Mouse (Mus musculus) midbrain, embryonic 14.5 days (tissue): Measurements from ENCODE around the gene Tent2. TPM values are rescaled to one million over a fixed set of nuclear protein-coding genes. Genes with fewer than 3 reads are reported as not detected.
"Not testable (repeated sequence)": the region's sequence is repeated elsewhere in the genome, so short reads cannot be mapped to it uniquely, and the experiment has no call there.

Experiments used
- ATAC-seq: fragments of 200-750 bp; cut with Nextera tagmentation; 2 replicates; pipeline ENCODE4 v1.8.0; 2017; ENCODE audit warnings: moderate number of reproducible peaks, moderate library complexity; ENCODE audit not compliant: low FRiP score, low TSS enrichment
- DNase-seq: peaks from one replicate; pipeline ENCODE4 v3.0.0-alpha.2; 2015
- H3K27ac ChIP-seq: fragments of 300-500 bp; sonication (generic); replicated peaks from 2 replicates; pipeline ENCODE4 v1.5.1; 2014; ENCODE audit warnings: mild to moderate bottlenecking, low read depth, low read length, moderate library complexity
- H3K27me3 ChIP-seq: fragments of 300-500 bp; sonication (generic); 2 replicates; pipeline ENCODE4 v1.6.1; 2014; ENCODE audit warnings: low read length, control low read depth, mixed read lengths; ENCODE audit not compliant: control insufficient read depth, insufficient read depth
- H3K36me3 ChIP-seq: fragments of 300-500 bp; sonication (generic); 2 replicates; pipeline ENCODE4 v1.6.1; 2014; ENCODE audit warnings: low read length, control low read depth; ENCODE audit not compliant: control insufficient read depth, insufficient read depth
- H3K4me1 ChIP-seq: fragments of 300-500 bp; sonication (generic); 2 replicates; pipeline ENCODE4 v1.6.1; 2014; ENCODE audit warnings: mild to moderate bottlenecking, antibody characterized with exemption, low read length, control low read depth; ENCODE audit not compliant: control insufficient read depth, insufficient read depth
- H3K4me2 ChIP-seq: fragments of 300-500 bp; sonication (generic); 2 replicates; pipeline ENCODE4 v1.6.1; 2014; ENCODE audit warnings: mild to moderate bottlenecking, low read length, moderate library complexity
- H3K4me3 ChIP-seq: fragments of 300-500 bp; sonication (generic); replicated peaks from 2 replicates; pipeline ENCODE4 v1.5.1; 2014; ENCODE audit warnings: low read depth, low read length
- H3K9ac ChIP-seq: fragments of 300-500 bp; sonication (generic); replicated peaks from 2 replicates; pipeline ENCODE4 v1.6.1; 2014; ENCODE audit warnings: mild to moderate bottlenecking, low read length, moderate library complexity
- H3K9me3 ChIP-seq: fragments of 300-500 bp; sonication (generic); 2 replicates; pipeline ENCODE4 v1.6.1; 2016; ENCODE audit warnings: low read length, control low read depth, mixed read lengths; ENCODE audit not compliant: control insufficient read depth
- WGBS: fragments of 180-500 bp; shearing (Covaris S2); extraction: QIAGEN DNeasy Blood & Tissue Kit; methylation state at CpG from one replicate; pipeline ENCODE4 v1.1.7; 2014; 5-methylcytosine and 5-hydroxymethylcytosine counted together
- polyA plus RNA-seq: library from polyadenylated mRNA; unstranded; fragments of >200 nt; fragmentation: Nextera tagmentation; extraction: Ambion mirVana; gene quantifications from 2 replicates; pipeline ENCODE4 v1.2.1, GENCODE M21; 2014

The Tent2 gene
- polyA plus RNA-seq, 1 experiment from 2014 or later, result 54.8 TPM

DNA sequence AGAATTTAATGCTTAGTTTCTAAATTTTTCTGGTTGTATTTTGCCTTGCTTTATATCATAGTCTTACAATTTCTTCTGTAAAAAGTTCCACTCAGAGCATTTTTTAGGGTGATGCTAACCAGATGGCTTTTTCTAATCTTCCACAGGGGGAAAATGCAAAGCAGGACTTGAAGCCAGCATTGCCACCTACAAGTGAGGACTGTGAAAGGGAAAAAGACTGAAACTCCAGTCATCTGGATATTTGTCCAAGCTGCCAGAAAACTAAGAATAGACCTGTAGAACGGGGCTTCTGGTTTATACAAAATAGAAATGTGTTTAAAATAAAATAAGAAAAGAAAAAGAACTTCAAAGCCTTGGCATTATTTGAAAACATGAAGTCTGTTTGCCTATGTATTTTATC lies 19.6 kb upstream of the Tent2 start:
- Histone ChIP-seq H3K27ac (no peak overlapping the region), H3K4me2 (no peak overlapping the region), H3K36me3 (no peaks in the 10 kb centered on the region), H3K4me3 (no peak overlapping the region), H3K9me3 (no peaks in the 10 kb centered on the region), H3K9ac (no peak overlapping the region), H3K27me3 (no peaks in the 10 kb centered on the region), H3K4me1 (no peaks in the 10 kb centered on the region)
- ATAC-seq, result no peak
- whole genome bisulfite sequencing, result 85% methylated on average over 1 of the region's 1 CpGs
- DNase-seq, result no peak

DNA sequence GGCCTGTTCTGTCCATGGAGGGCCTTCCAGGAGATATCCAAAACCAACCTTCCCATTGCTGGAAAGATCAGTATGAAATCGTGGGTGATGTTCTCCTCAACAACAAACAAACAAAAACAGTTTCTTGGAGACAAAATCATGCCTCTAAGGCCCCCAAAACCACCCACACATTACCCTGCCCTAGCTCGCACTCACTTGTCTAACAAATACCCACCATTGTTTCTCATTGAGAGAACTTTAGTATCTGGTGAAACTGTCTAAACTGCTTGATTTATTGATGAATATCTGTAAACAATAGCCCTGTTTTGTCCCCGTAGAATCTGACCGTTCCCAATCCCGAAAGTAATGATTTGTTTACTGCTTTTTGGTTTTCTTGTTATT lies 451 bp upstream of the Tent2 start:
- ATAC-seq, result no peak
- Histone ChIP-seq H3K4me3 (peak overlapping the region; percentile 84), H3K36me3 (no peaks in the 10 kb centered on the region), H3K27me3 (no peaks in the 10 kb centered on the region), H3K4me2 (peak overlapping the region; percentile 66), H3K27ac (peak overlapping the region; percentile 91), H3K4me1 (peaks cover 11% of the 10 kb centered on the region; the same call in 1 of the 2 replicates), H3K9me3 (no peaks in the 10 kb centered on the region), H3K9ac (peak overlapping the region; percentile 87)
- DNase-seq, result no peak
- WGBS, result 65% methylated on average over 5 of the region's 5 CpGs

DNA sequence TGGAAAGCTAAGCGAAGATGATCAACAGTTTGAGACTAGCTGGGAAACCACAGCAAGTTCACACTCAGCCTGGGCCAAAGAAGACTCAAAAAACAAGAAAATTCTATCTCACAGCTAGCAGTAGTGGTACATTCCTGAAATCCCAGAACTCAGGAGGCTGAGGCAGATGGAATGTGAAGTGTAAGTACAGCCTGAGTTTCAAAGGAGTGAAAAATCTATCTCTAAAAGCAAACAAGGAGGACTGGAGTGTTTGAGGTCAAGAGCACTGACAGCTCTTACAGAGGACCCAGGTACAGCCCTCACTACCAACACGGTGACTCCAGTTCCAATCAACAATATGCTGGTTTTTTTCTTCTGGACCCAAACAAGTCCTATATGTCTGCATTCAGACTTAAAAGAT lies 2.8 kb downstream of the Tent2 start:
- 97% methylated on average over 2 of the region's 2 CpGs for WGBS

DNA sequence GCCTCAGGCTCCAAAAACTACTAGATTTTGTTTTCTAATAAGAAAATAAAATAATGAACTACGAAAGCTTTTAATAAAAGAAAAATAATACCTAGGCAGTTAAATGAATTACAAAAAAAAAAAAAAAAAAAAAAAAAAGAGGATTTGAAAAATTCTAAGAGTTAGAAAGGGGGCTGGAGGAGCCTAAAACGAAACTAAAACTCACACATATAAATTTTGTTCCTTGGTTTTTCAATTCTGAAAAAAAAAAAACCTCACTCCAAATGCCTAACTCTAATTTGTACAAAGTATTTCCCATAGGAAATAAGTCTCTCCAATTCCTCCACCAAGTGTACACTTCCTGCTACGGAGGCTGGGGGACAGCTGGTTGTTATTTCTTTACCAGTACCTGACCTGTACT lies 3.4 kb downstream of the Tent2 start:
- Histone ChIP-seq H3K4me1 (peaks cover 11% of the 10 kb centered on the region; the same call in 1 of the 2 replicates), H3K36me3 (peaks cover 10% of the 10 kb centered on the region), H3K4me3 (no peak overlapping the region), H3K4me2 (no peak overlapping the region), H3K9me3 (no peaks in the 10 kb centered on the region), H3K27me3 (no peaks in the 10 kb centered on the region), H3K27ac (no peak overlapping the region), H3K9ac (no peak overlapping the region)
- no peak for ATAC-seq
- DNase-seq, result no peak
- 96% methylated on average over 3 of the region's 3 CpGs for WGBS

More for the DNA sequence above, 2.8 kb downstream of the Tent2 start:
- Histone ChIP-seq H3K9me3 (no peaks in the 10 kb centered on the region), H3K9ac (no peak overlapping the region), H3K4me2 (no peak overlapping the region), H3K4me1 (peaks cover 11% of the 10 kb centered on the region; the same call in 1 of the 2 replicates), H3K27me3 (no peaks in the 10 kb centered on the region), H3K4me3 (no peak overlapping the region), H3K27ac (no peak overlapping the region), H3K36me3 (peaks cover 6% of the 10 kb centered on the region; the same call in 1 of the 2 replicates)
- DNase-seq, result no peak
- ATAC-seq, result no peak

DNA sequence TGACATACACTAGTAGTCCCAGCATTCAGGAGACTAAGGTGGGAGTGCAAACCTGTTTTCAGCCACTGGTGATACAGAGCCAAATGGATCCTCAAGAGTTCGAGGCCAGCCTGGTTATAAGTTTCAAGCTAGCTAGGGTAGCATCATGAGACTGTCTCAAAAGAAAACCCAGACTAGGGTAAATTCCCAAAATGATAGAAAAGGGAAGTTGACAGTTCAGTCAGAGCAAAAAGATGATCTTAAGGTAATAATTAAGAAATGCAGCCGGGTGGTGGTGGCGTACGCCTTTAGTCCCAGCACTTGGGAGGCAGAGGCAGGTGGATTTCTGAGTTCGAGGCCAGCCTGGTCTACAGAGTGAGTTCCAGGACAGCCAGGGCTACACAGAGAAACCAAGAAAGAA lies 4.4 kb downstream of the Tent2 start:
- H3K27ac ChIP-seq, DNase-seq: not testable (repeated sequence)
- 96% methylated on average over 5 of the region's 5 CpGs for WGBS

DNA sequence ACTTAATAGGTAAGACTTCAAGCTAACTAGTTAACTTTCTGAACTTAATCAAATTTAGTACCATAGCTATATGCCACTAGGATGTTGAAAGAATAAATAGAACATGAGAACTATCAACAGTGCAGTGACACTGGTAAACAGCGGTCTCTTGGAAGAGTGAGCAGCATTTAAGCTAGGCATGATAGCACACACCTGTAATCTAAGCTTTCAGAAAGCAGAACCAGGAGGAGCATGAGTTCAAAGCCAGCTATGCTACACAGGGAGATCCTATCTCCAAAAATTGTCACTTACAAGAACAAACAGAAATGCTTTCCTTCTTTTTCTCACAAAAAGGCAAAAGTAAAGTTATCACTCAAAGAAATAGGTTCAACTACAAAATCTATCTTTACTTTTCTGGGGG lies 11.8 kb downstream of the Tent2 start:
- no peak overlapping the region for H3K27ac ChIP-seq
- no peaks in the 10 kb centered on the region for H3K4me1 ChIP-seq
- WGBS, result 92% methylated on average over 1 of the region's 1 CpGs
- H3K27me3 ChIP-seq, result no peaks in the 10 kb centered on the region
- H3K4me2 ChIP-seq, result no peak overlapping the region
- DNase-seq (no peak), ATAC-seq (no peak)
- no peaks in the 10 kb centered on the region for H3K9me3 ChIP-seq
- H3K9ac ChIP-seq, result no peak overlapping the region
- peaks cover 34% of the 10 kb centered on the region for H3K36me3 ChIP-seq
- H3K4me3 ChIP-seq, result no peak overlapping the region

More for the DNA sequence above, 4.4 kb downstream of the Tent2 start:
- Histone ChIP-seq H3K4me1 (peaks cover 10% of the 10 kb centered on the region; the same call in 1 of the 2 replicates), H3K36me3 (peaks cover 19% of the 10 kb centered on the region)
- not testable (repeated sequence) for H3K9ac ChIP-seq, H3K9me3 ChIP-seq, H3K4me3 ChIP-seq, ATAC-seq, H3K27me3 ChIP-seq, H3K4me2 ChIP-seq

DNA sequence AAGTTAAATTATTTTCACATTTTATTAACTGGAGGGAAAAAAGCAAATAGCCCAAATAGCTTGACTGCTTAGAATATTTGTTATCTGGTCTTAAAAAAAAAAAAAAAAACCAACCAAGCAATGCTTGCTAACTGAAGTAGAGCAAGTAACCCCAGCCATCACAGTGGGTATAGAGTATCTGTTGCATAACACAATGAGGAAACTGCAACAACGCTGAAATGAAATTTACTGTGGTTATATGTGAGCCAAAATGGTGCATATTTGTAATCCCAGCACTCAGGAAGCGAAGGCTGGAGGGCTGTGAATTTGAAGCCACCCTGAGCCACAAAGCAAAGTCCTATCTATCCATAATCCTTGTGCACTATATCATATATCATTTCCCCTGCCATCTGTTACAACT lies 12.7 kb downstream of the Tent2 start:
- no peak overlapping the region for H3K4me3 ChIP-seq
- ATAC-seq (no peak), DNase-seq (no peak)
- H3K27me3 ChIP-seq, result no peaks in the 10 kb centered on the region
- no peaks in the 10 kb centered on the region for H3K4me1 ChIP-seq
- no peaks in the 10 kb centered on the region for H3K9me3 ChIP-seq
- 96% methylated on average over 2 of the region's 2 CpGs for WGBS
- H3K9ac ChIP-seq, result no peak overlapping the region
- peaks cover 33% of the 10 kb centered on the region for H3K36me3 ChIP-seq
- no peak overlapping the region for H3K4me2 ChIP-seq
- no peak overlapping the region for H3K27ac ChIP-seq

DNA sequence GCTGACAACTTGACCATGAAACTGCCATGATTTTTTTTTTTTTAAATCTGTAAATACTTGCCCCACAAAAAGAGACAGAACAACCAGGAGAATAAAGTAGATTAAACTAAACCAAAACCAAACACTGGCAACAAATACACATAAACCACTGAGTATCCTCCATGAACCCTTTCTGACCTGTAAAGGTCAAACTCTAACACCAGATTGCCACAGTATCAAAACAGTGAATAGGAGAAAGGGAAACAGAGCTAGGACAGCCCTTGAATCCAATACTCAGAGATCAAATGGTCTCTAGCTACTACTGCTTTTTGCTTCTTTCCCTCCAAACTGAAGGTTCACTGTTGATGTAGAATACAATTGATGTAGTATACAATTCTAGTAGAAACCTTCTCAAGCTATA lies 14.6 kb downstream of the Tent2 start:
- H3K4me3 ChIP-seq, result no peak overlapping the region
- ATAC-seq (no peak), DNase-seq (no peak)
- no peak overlapping the region for H3K9ac ChIP-seq
- no peaks in the 10 kb centered on the region for H3K4me1 ChIP-seq
- no peak overlapping the region for H3K4me2 ChIP-seq
- H3K36me3 ChIP-seq, result peaks cover 26% of the 10 kb centered on the region; the same call in 1 of the 2 replicates
- no peak overlapping the region for H3K27ac ChIP-seq
- H3K27me3 ChIP-seq, result no peaks in the 10 kb centered on the region
- H3K9me3 ChIP-seq, result no peaks in the 10 kb centered on the region

DNA sequence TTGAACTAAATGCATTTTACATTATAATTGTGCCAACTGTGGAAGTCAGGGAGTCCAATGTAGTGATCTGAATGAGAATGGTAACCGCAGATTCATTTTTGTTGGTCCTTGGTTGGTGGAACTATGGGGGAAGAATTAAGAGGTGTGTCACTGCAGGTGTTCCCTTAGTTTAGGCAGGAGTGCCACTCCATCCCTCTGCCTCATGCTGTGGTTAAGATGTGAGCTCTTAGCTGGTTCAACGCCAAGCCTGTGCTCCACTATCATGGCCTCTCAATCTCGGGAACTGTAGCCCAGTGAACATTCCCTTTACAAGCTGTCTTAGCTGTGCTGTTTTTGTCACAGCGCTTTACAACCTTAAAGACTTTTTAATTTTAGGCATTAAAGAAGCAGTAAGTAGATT lies 28.9 kb downstream of the Tent2 start:
- Histone ChIP-seq H3K9ac (no peak overlapping the region), H3K9me3 (no peaks in the 10 kb centered on the region), H3K4me2 (no peak overlapping the region), H3K4me3 (no peak overlapping the region), H3K27ac (no peak overlapping the region), H3K4me1 (no peaks in the 10 kb centered on the region), H3K36me3 (peaks cover 38% of the 10 kb centered on the region), H3K27me3 (no peaks in the 10 kb centered on the region)
- DNase-seq, result no peak
- ATAC-seq, result no peak
- WGBS, result 95% methylated on average over 4 of the region's 4 CpGs
